Mouse (Mus musculus): ENCODE results near the gene Pop7. TPM values are rescaled to one million over a fixed set of nuclear protein-coding genes. Genes with fewer than 3 reads are reported as not detected.

Pop7 gene
- polyA plus RNA-seq, 1 experiment from 2014 or later, result 59.9 TPM

DNA sequence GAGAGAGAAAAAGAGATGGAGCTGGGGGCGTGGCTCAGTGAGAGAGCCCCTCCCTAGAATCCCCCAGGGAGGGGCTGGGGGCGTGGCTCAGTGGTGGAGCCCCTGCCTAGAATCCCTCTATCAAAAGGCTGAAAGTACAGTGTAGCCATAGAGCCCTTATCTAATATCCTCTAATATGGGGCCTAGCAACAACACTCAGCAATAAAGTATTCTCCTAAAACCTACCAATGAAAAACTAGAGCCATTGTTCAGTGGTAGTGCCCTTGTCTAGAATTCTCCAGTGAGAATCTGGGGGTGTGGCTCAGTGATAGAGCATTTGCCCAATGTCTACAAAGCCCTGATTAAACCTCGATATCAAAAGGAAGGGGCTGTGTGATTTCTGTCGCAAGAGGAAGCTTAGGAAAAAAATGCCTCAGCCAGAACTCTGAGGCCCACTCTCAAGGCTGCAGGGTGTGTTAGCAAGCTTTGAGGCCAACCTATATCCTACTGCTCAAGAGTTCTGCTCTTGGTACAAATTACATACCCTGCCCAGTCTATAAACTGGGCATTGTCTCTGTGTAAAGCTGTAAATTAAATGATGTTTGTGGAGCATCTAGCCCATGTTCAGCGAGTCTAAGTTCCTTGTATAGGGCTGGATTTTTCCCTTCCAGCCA lies 29.9 kb downstream of the Pop7 start:
- Histone ChIP-seq H3K27ac (replicated peaks) (no peak overlapping the region), H3K4me3 (no peak overlapping the region), H3K27me3 (replicated peaks; ENCODE audit: low read depth, poor library complexity, severe bottlenecking) (no peaks in the 10 kb centered on the region), H3K4me1 (peaks cover 12% of the 10 kb centered on the region), H3K9me3 (no peaks in the 10 kb centered on the region), H3K36me3 (replicated peaks) (no peaks in the 10 kb centered on the region)
- WGBS, result 74% methylated on average over 5 of the region's 5 CpGs
- DNase-seq (ENCODE audit: low spot score), result no peak

DNA sequence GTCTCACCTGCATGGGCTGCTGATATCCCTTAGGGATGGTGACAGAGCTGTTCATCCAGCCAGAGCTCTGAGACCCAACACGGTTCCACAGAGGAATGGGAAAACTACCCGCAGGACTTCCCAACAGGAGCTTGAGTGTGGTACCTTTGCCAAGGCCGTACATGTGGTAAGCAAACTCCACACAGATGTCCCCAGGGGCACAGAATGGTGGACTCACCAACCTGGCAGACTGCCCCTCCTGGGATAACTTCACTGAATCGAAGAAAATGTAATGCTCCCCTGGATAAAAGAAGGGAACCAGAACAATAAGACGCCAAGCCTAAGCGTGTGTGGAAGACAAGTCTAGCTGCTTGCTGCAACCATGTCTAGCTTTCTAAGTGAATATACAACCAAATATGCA lies 35.4 kb downstream of the Pop7 start:
- H3K27me3 ChIP-seq (replicated peaks; ENCODE audit: low read depth, poor library complexity, severe bottlenecking), result no peaks in the 10 kb centered on the region
- H3K9me3 ChIP-seq, result no peaks in the 10 kb centered on the region
- no peak overlapping the region for H3K4me3 ChIP-seq
- no peak overlapping the region for H3K27ac ChIP-seq (replicated peaks)
- no peaks in the 10 kb centered on the region for H3K36me3 ChIP-seq (replicated peaks)
- DNase-seq (ENCODE audit: low spot score), result no peak
- H3K4me1 ChIP-seq, result no peaks in the 10 kb centered on the region
- WGBS, result 93% methylated on average over 6 of the region's 6 CpGs

DNA sequence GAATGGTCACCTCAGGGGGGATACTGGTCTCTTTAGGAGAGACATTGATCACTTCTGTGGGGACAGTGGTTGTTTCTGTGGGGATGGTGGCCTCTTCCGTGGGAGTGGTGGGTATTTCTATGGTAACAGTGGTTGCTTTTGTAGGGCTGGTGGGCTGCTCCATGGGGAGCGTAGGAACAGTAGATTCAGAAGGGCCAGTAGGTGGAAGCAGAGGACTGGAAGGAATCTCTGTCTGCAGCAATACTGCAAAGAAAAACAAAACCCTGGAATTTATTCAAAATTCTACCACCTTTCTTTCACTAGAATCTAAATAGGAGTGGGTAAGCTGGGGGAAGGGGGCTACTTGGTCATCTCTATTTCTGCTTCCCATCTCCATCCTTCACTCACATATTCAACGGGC lies 37.3 kb downstream of the Pop7 start:
- WGBS, result 52% methylated on average over 3 of the region's 3 CpGs
- no peaks in the 10 kb centered on the region for H3K9me3 ChIP-seq
- no peak for DNase-seq (ENCODE audit: low spot score)

DNA sequence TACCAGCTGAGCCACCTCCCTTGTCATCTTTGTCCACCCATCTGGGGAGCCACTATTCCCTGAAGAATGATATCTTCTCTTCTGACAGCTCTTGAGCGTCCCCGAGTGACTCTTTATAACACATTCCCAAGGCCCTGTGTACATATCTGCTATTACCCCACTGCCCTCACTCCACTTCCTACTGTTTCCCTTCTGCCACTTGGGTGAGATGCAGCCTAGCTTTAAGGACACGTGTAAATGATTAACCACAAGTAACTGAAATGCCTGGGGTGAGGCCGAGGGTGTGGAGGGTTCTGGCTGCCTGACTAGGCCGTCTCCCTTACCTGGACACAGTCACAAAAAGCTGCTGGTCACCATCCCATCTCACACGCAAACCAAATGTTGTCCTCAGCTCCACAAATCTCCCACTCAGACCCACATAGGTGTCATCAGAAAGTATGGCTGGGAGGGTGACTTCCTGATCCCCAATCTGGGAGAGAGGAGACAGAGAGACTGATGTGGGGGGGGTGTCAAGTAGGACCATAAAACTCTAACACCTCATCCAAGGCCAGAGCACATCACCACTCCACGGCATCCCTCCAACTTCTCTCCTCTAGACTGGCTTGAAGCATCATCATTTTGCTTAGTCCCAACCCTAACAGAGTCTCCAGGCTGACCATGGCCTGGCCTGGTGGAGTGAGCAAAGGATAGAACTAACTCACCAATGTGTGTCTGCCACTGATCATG lies 46.3 kb downstream of the Pop7 start:
- H3K4me3 ChIP-seq, result no peak overlapping the region
- H3K4me1 ChIP-seq, result no peaks in the 10 kb centered on the region
- 69% methylated on average over 7 of the region's 7 CpGs for WGBS
- no peaks in the 10 kb centered on the region for H3K9me3 ChIP-seq
- no peaks in the 10 kb centered on the region for H3K36me3 ChIP-seq (replicated peaks)
- no peak overlapping the region for H3K27ac ChIP-seq (replicated peaks)
- no peaks in the 10 kb centered on the region for H3K27me3 ChIP-seq (replicated peaks; ENCODE audit: low read depth, poor library complexity, severe bottlenecking)
- DNase-seq (ENCODE audit: low spot score), result no peak

More for the DNA sequence above, 37.3 kb downstream of the Pop7 start:
- no peaks in the 10 kb centered on the region for H3K4me1 ChIP-seq
- no peaks in the 10 kb centered on the region for H3K27me3 ChIP-seq (replicated peaks; ENCODE audit: low read depth, poor library complexity, severe bottlenecking)
- H3K36me3 ChIP-seq (replicated peaks), result no peaks in the 10 kb centered on the region
- no peak overlapping the region for H3K27ac ChIP-seq (replicated peaks)
- no peak overlapping the region for H3K4me3 ChIP-seq

DNA sequence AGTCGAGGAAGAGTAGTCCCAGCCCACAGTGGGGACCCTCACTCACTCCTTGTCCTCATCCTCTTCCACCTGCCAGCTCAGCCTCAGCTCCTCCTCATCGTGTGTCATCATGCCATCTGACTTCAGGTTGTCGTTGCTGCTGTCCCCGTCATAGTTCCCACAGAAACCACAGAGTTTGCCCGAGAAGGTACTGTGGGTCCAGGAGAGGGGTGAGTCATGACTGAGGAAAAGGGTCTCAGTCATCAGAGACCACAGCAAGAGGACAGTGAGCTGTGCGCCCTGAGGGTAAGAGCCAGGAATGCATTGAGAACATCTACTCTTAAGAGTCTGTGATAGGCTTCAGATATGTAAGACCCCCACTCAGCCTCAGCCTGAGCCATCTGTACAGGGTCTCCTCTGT lies 47.1 kb downstream of the Pop7 start:
- no peaks in the 10 kb centered on the region for H3K36me3 ChIP-seq (replicated peaks)
- no peak overlapping the region for H3K4me3 ChIP-seq
- H3K9me3 ChIP-seq, result no peaks in the 10 kb centered on the region
- DNase-seq (ENCODE audit: low spot score), result no peak
- H3K27ac ChIP-seq (replicated peaks), result no peak overlapping the region
- no peaks in the 10 kb centered on the region for H3K27me3 ChIP-seq (replicated peaks; ENCODE audit: low read depth, poor library complexity, severe bottlenecking)
- 81% methylated on average over 6 of the region's 6 CpGs for WGBS
- no peaks in the 10 kb centered on the region for H3K4me1 ChIP-seq

Small RNA genes within 50 kb of the gene (microRNA-seq; reads per million reads assigned to microRNA genes)
- not detected for gene Mir6418

Other genes with a start within 250 kb of the Pop7 start
- gene Ache, start 215.0 kb downstream of the Pop7 start, polyA plus RNA-seq (2016; fragmentation: Nextera tagmentation; extraction: Ambion mirVana), result 3.8 and 4.5 TPM in 2 replicates
- gene Ufsp1, start 207.9 kb downstream of the Pop7 start, polyA plus RNA-seq (2016; fragmentation: Nextera tagmentation; extraction: Ambion mirVana), result 7.8 and 8.3 TPM in 2 replicates
- 191 and 214 TPM in 2 replicates for gene Srrt, start 194.8 kb downstream of the Pop7 start, polyA plus RNA-seq (2016; fragmentation: Nextera tagmentation; extraction: Ambion mirVana)
- gene Trip6, start 188.1 kb downstream of the Pop7 start, polyA plus RNA-seq (2016; fragmentation: Nextera tagmentation; extraction: Ambion mirVana), result 73.1 and 76.2 TPM in 2 replicates
- gene Slc12a9, start 168.9 kb downstream of the Pop7 start, polyA plus RNA-seq (2016; fragmentation: Nextera tagmentation; extraction: Ambion mirVana), result 12.6 and 13.4 TPM in 2 replicates
- gene Ephb4, start 152.4 kb downstream of the Pop7 start, polyA plus RNA-seq (2016; fragmentation: Nextera tagmentation; extraction: Ambion mirVana), result 53.6 and 56.8 TPM in 2 replicates
- 0.11 and 0.16 TPM in 2 replicates for gene Zan, start 25.5 kb downstream of the Pop7 start, polyA plus RNA-seq (2016; fragmentation: Nextera tagmentation; extraction: Ambion mirVana)
- gene Gigyf1, start 16.0 kb upstream of the Pop7 start, polyA plus RNA-seq (2016; fragmentation: Nextera tagmentation; extraction: Ambion mirVana), result 15.2 and 15.3 TPM in 2 replicates
- gene Epo, start 30.7 kb upstream of the Pop7 start, polyA plus RNA-seq (2016; fragmentation: Nextera tagmentation; extraction: Ambion mirVana), result 2.1 and 2.3 TPM in 2 replicates
- gene Gnb2, start 31.0 kb upstream of the Pop7 start, polyA plus RNA-seq (2016; fragmentation: Nextera tagmentation; extraction: Ambion mirVana), result 276 and 281 TPM in 2 replicates
- gene Actl6b, start 51.0 kb upstream of the Pop7 start, polyA plus RNA-seq (2016; fragmentation: Nextera tagmentation; extraction: Ambion mirVana), result 4.5 and 5.4 TPM in 2 replicates
- 1.7 and 2.2 TPM in 2 replicates for gene Tfr2, start 67.3 kb upstream of the Pop7 start, polyA plus RNA-seq (2016; fragmentation: Nextera tagmentation; extraction: Ambion mirVana)
- gene Mospd3, start 98.5 kb upstream of the Pop7 start, polyA plus RNA-seq (2016; fragmentation: Nextera tagmentation; extraction: Ambion mirVana), result 15.9 and 17.2 TPM in 2 replicates
- 122 and 128 TPM in 2 replicates for gene Pcolce, start 111.3 kb upstream of the Pop7 start, polyA plus RNA-seq (2016; fragmentation: Nextera tagmentation; extraction: Ambion mirVana)
- 0.17 and 0.36 TPM in 2 replicates for gene Fbxo24, start 126.5 kb upstream of the Pop7 start, polyA plus RNA-seq (2016; fragmentation: Nextera tagmentation; extraction: Ambion mirVana)
- 36.7 and 46.5 TPM in 2 replicates for gene Lrch4, start 126.6 kb upstream of the Pop7 start, polyA plus RNA-seq (2016; fragmentation: Nextera tagmentation; extraction: Ambion mirVana)
- gene Gm20605, start 126.7 kb upstream of the Pop7 start, polyA plus RNA-seq (2016; fragmentation: Nextera tagmentation; extraction: Ambion mirVana), result 14.2 and 14.6 TPM in 2 replicates
- gene Sap25, start 138.8 kb upstream of the Pop7 start, polyA plus RNA-seq (2016; fragmentation: Nextera tagmentation; extraction: Ambion mirVana), result 9.0 and 9.2 TPM in 2 replicates
- gene Irs3, start 143.2 kb upstream of the Pop7 start, polyA plus RNA-seq (2016; fragmentation: Nextera tagmentation; extraction: Ambion mirVana), result 0.16 and 0.34 TPM in 2 replicates
- 21.3 and 23.0 TPM in 2 replicates for gene Agfg2, start 182.2 kb upstream of the Pop7 start, polyA plus RNA-seq (2016; fragmentation: Nextera tagmentation; extraction: Ambion mirVana)
- gene Nyap1, start 239.1 kb upstream of the Pop7 start, polyA plus RNA-seq (2016; fragmentation: Nextera tagmentation; extraction: Ambion mirVana), result 3.0 and 3.6 TPM in 2 replicates
- 89.8 and 94.3 TPM in 2 replicates for gene Tsc22d4, start 243.2 kb upstream of the Pop7 start, polyA plus RNA-seq (2016; fragmentation: Nextera tagmentation; extraction: Ambion mirVana)